Mouse (Mus musculus) heart, adult 8-10 months (tissue): ENCODE measurements around the gene D630045J12Rik. TPM values are rescaled to one million over a fixed set of nuclear protein-coding genes. Genes with fewer than 3 reads are reported as not detected.

ENCODE experiments used
- DNase-seq: peaks from one replicate; pipeline ENCODE4 v3.0.0; 2022; ENCODE audit warnings: low spot score
- total RNA-seq, 4 experiments: library from RNA; stranded (reverse); gene quantifications; 2 replicates each; pipeline ENCODE4 v1.2.4; 2022

D630045J12Rik gene
- total RNA-seq, 4 experiments from 2014 or later = 1.7 to 2.1 (median 1.9) TPM

DNA sequence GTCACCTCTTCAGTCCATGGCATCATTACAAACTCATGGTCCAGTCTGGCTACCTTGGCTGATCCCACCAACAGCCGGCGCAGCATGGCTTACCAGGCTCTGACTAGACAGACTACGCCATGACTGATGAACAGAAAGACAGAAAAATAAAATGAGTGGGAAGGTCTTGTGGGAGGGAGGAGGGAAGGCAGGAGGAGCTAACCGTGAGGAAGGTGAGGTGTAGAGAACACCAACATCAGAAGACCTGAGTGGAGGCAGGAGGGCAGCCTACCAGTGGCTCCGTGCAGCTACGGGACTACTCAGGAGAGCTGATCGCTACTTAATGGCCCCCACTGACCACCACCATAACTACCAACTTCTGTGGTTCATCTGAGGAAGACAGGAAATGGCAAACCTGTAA lies 60.9 kb downstream of the D630045J12Rik start:
- no peak for DNase-seq

DNA sequence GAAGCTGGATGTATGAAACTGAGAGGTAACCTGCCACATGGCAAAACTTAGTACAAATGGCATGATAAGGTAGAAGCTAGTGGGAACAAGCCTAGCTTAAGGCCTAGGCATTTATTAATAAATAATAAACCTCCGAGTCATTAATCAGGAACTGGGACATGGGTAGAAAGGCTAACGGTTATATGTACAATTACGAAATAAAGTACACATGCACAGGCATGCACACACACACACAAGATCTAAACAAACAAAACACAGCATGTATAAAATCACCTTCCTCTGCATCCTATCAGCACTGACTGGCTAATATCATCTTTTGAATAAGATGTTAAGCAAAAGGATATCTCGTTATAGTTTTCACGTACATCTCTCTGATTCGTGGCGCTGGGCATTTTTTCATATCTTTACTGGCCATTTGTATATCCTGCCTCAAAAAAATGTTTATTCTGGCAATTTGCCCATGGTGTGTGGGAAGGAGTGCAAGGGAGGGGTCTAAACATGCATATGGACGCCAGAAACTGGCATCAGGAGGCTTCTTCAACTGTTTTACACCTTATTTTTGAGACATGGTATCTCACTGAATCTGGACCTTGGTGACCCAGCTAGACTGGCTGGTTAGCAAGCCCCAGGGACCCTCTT lies 67.4 kb downstream of the D630045J12Rik start:
- no peak for DNase-seq

DNA sequence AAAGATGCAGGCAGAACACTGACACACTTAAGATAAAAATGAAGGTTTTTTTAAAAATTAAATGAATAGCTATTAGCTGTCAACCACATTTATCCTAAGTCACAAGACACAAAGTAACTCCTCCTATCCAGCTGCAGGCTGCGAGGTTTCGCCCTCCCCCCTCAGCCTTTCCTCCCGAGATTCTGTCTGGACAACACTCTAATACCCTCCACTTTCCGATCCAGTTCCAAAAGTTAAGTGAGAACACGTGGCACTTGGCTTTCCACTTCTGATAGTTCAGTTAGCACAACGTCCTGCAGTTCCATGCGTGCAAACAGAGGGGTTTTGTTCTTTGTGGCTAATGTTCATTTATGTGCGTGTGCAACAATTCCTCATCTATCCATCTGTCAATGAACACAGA lies 69.0 kb downstream of the D630045J12Rik start:
- DNase-seq = no peak

DNA sequence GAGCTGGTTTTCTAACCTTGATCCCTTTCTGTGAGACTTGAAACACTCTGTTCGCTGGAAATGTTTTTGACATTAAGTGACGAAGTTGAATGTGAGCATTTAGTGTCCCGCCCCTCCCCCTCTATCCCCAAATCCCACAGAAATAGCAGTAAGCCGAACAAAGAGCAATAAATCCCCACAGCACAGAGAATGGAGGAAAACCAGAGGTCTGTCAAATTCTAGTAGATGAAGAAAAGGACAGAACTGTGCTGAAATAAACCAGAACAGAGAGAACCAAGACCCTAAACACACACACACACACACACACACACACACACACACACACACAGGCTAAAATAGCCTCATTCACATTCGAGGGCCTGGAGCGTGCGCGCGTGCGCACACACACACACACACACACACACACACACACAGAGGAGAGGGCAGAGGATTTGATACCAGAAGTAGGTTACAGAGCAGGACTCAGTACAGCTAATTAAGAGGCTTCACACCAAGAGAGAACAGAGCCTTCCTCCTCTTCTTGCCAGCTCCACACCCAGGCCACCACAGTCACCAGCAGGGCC lies 72.0 kb downstream of the D630045J12Rik start:
- DNase-seq = no peak

DNA sequence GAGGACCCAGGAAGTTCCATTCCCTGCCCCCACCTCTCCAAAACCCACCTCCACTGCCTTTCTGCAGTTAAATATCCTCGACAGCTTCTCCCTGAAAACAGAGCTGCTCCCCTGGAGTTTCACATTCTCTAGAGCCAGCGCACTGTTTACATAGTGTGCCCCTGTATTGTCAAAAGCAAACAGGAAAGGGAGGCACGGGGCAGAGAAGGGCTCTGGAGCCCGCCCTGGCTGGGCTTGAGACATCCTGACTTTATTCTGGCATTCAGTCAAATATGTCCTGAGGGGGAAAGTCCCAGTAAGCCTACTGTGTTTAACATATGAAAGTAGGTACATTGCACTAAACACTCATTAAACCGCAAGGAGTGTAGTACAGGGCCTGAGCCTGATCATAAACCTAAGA lies 73.1 kb downstream of the D630045J12Rik start:
- DNase-seq = no peak

DNA sequence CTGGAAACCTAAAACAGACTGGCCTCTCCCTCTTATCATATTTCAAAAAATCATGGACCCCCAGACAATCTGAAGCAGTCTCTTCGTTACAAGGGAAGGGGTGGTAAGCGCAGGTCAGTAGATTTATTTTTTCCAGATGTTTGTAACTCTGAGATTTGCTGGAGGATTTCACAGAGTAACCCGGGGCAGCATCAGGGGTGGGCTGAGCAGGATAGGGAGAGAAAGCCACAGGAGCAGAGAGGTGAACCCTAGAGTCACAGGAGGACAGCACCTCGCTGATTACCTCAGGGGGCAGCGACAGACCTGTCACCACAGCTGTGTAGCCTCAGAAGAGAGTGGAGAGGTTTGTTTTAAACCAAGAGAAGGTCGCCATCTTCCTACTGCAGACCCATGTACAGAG lies 88.4 kb downstream of the D630045J12Rik start:
- DNase-seq = no peak

DNA sequence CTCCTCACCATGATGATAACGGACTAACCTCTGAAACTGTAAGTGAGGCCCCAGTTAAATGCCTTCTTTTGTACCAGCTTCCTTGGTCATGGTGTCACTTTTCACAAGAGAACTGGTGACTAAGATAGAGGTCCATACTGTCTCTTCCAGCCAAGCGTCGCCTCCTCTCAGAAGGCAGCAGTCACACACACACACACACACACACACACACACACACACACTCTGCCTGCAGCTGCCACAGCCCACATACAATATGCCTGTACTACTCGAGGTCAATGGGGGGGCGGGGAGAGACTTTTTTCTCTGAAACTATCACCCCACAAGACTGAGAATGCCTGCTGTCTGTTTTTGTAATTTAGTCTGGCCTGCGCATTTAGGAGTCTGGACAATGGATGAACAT lies 89.1 kb downstream of the D630045J12Rik start:
- no peak for DNase-seq

DNA sequence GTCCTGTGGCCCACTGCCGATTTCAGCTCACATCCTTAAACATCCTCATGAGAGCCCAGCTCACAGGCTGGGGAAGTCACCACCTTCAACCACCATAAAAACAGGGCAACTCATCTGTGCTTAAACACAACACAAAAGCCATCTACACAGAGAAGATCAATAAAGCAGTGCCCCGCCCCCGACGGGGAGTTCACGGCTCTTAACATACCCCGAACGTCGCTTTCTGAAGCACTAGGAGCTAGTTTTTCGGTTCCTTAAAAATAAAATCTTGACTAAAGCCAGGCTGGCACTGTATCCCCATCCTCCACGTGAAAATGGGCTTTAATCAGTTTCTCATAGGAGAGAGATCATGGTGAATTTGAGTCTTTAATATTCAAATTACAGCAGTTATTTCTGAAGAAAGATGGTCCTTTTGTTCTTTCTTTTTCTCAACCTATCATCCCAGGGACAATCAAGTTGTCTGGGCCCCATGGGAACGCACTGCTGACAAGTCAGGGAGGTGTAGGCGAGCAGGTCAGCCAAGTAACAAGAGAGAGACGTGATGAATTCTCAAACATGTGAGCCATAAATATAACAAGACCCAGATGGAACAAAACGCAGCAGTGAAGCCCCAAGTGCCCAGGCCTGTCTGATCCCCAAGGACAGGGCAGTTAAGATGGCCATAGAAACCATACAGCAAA lies 90.8 kb downstream of the D630045J12Rik start:
- DNase-seq = no peak

DNA sequence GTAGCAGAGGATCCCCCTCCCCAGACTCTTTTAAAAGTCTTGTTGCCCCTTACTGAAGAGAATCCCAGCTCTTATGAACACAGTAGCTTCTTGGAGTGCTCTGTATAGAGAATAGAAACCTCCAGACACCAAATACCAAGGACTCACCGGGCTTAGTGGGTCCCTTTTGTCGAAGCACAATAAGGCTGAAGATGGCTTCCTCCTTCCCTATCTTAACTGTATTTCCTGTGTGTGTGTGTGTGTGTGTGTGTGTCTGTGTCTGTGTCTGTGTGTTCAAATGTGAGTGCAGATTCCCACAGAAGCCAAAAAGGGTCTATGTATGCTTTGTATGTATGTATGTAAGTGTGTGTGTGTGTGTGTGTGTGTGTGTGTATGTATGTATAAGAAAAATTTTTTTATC lies 93.3 kb downstream of the D630045J12Rik start:
- no peak for DNase-seq

DNA sequence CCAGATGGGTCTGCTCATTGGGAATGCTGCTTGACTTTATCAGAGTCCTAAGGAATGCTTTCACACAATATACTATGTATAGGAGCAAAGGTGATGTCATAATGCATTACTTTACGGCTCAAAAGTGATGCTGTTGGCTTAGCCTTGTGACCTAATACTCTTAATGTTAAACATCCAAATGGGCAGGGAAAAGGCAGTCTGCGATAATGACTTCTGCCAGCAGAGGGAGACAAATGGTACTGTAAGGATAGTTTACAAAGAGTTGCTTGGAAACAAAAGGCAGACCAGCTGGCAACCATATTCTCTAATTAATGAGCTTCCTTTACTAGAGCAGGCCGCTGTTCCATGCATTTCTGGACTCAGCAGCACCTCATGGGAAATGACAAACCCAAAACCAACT lies 93.7 kb downstream of the D630045J12Rik start:
- peak; percentile 92 for DNase-seq

DNA sequence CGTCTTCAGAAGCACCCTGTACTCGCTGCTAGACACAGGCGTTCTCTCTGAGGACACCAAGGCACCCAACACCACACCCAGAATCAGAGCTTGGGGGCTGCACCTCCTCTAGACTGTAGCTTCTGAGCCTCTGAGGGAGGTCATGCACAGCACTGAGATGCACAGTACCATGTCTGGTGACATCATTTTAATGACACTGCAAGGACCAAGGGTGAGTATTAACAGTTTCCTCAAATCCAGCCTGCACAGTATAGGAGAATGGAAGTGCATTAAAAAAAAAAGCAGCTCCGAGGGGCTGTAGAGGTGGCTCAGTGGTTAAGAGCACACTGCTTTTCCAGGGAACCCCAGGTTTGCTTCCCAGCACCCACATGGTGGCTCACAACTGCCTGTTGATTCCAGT lies 94.2 kb downstream of the D630045J12Rik start:
- DNase-seq = no peak

DNA sequence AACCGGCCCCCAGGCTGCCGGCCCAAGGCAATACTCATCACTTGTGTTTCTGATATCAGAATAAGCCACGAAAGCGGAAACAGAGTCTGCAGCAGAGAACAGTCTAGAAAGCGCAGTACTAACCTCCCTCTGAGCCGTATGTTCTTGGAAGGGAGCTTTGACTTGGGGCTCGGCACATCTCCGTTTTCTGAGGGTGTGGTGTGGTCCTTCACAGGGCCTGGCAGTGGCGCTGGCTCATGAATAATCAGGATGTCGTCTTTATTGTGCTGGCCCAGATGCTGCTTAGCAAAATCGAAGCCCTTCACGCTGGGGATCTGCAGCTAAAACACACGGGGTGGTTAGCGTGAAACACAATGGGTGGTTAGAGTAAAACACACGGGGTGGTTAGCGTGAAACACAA lies 95.9 kb downstream of the D630045J12Rik start:
- DNase-seq = no peak

DNA sequence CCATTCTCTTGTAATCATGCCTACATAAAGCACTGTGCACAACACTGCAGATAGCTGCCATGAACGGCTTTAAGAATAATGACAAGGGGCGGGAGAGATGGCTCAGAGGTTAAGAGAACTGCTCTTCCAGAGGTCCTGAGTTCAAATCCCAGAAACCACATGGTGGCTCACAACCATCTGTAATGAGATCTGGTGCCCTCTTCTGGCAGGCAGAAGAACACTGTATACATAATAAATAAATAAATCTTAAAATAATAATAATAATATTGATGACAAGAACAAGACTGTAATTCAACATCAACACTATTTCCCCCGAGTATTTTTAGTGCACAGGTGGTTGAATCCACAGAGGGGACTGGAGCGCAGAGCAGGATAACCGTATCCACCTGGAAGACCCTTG lies 97.6 kb downstream of the D630045J12Rik start:
- no peak for DNase-seq

DNA sequence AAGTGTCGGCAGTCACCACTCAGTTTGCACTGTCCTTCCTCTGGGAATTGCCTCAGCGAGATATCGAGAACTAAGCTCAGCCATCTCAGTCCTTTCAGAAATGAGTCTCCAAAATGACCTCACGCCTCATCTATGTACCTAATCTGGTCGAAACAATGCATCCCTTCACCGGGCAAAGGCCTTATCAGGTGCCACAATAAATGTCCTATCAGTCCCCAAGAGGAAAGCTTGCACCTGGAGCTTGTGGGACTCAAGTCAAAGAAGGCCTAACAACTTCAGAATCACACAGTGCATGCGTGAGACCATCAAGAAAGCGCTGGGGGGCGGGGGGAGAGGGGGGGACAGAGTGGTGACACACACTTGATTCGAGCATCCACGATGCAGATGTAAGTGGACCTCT lies 101.5 kb downstream of the D630045J12Rik start:
- DNase-seq = no peak

DNA sequence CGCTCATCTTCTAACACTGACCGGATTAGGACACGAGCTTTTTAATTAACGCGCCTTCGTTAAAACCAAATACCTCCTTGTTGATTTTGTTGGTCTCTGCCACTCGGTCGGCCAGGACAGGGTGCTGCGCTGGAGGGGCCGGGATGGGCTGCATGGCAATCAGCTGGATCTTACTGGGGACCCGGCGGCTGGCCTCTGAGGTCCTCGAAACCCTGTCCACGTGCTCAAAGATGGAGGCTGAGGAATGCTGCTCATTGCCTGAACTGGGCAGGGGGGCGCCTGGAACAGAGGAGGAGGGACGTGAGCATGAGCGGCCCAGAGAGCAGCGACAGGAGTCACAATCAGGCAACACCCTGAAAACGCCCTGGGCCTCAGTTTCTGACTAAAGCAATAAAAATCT lies 104.3 kb downstream of the D630045J12Rik start:
- no peak for DNase-seq

DNA sequence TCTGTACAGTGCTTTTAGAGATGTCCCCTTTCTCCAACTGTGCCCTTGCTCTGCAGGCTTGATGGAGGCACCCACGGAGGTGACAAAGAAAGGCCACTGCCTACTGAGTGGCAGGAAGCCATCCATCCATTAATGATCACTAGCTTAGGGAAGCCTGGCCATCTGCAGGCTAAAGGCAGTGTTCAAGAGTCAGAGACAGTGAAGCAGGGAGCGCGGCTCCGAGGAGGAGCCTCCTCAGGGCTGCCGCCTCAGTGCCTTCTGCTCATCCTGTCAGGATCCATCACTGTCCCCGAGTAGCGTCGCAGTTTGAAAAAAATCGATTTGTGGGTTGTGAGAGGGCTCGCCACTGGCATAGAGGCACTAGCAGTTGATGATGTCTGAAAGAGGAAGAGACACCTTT lies 105.2 kb downstream of the D630045J12Rik start:
- no peak for DNase-seq

DNA sequence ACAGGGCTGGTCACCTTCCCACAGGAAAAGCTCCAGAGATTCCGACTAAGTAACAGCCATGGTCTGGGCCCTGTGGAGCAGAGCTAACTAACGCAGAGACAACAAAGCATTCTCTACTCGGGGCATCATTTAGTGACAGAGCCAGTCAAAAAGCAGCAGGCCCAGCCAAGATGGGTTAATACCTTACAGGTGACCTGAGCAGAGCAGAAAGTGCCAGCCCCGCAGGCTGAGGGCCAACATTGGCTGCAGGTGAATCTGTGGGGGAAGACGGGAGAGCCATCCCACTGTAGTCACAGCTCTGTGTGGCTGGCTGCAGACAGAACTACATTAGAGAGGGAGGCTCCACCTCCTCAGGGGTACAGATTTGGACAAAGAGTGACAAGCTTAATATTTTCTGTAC lies 106.5 kb downstream of the D630045J12Rik start:
- DNase-seq = no peak

DNA sequence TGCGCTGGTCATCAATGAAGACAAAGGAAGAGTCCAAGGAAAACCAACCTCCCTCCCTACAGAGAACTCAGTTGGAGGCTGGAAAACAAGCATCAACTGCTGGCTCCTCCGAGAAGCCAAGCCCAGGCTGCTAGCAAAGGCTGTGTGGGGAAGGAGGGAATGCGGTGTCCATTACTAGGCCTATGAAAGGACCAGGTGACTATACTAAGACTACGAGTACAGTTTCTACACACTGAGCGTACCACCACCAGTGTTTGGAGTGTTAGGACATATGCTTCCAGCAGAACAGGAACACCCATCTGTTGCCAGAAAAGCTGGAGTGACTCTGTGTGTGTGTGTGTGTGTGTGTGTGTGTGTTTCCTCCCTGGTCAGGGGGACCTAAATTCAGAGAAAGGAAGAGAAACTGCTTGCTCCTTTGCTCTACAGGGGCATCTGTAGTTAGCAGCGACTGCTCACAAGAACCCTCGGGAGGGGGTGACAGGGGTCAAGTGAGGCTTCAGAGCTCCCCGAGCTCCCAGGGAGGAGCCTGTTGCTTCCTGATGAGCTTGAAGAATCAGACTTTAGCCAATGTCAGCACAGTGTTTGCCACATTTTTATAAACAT lies 108.2 kb downstream of the D630045J12Rik start:
- DNase-seq = no peak

DNA sequence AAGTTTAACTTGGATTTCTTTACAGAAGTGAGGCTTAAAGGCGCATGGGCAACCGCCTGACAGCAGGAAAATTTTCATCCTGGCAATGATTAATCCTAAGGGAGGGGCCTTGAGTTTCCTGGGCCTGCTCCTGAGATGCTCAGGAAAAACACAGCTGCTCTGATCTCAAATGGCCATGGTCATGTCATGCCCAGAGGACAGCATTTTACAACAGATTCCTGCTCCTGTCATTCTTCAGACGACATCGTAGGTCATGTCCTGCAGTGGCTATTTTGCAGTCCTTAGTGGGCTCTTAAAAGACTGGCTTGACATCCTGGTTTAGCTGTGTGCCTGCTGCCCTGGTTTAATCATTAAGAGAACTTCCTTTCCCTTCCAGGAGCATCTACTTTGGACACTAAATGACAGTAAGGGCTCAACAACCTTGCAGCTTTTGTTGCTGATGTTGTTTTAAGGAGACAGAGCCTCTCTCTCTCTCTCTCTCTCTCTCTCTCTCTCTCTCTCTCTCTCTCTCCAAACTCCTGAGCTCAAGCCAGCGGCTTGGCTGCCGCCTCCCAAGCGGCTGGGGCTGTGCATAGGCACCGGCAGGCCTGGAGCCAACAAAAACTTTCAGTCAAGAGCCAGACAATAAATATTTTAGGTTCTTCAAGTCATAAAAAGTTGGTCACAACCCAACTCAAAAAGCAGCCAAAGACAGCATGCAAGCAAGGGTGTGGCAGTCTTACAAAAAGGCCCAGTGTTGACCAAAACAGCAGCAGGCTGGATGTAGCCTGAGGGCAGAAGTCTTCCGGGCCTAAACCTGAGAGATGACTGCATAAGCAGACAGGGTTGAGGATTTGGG lies 109.4 kb downstream of the D630045J12Rik start:
- DNase-seq = peak; percentile 78

DNA sequence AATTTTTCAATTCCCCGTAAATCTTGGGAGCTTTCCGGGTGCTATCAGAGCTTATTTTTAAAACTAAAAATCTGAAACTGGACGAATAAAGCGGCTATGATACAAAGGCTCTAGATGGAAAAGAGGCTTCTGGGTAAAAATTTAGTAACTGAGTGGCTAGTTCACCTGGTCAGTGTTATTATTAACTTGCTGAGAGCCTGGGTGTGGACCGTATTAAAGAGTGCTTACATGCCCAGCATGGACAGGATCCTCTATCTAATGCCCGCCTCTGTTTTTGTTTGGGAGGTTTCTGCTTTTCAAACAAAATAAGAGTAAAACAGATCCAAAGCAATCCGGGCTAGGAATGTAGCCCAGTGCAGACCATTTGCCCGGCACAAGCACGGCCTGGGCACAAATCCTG lies 113.4 kb downstream of the D630045J12Rik start:
- no peak for DNase-seq

DNA sequence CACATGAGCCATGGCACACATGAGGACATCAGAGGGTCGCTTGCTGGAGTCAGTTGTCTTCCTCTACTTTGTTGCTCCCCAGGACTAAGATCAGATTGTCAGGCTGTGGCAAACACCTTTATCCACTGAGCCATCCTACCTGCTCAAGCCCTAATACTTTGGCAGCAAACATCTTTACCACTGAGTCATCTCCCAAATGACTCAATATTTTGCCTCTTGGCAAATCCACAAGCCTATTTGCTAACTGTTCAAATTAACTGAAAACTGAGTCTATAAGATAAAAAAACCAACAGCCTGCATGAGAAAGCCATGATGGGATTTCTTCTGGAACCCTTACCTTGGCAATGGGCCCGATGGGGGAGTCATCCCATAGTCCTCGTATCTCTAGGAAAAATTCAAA lies 114.7 kb downstream of the D630045J12Rik start:
- no peak for DNase-seq
